Mouse (Mus musculus) E14TG2a.4 (cell line): ENCODE data around the gene Lasp1.

ENCODE experiments used
- CTCF ChIP-seq: conservative IDR thresholded peaks from 2 replicates; pipeline ENCODE4 v1.5.1; 2014; ENCODE audit warnings: low read length
- NANOG ChIP-seq: IDR thresholded peaks from 2 replicates; pipeline ENCODE4 v1.6.1; 2014; ENCODE audit warnings: borderline replicate concordance, low read length, mixed read lengths
- POU5F1 ChIP-seq: IDR thresholded peaks from 2 replicates; pipeline ENCODE4 v1.6.1; 2014; ENCODE audit warnings: low read length, borderline replicate concordance

DNA sequence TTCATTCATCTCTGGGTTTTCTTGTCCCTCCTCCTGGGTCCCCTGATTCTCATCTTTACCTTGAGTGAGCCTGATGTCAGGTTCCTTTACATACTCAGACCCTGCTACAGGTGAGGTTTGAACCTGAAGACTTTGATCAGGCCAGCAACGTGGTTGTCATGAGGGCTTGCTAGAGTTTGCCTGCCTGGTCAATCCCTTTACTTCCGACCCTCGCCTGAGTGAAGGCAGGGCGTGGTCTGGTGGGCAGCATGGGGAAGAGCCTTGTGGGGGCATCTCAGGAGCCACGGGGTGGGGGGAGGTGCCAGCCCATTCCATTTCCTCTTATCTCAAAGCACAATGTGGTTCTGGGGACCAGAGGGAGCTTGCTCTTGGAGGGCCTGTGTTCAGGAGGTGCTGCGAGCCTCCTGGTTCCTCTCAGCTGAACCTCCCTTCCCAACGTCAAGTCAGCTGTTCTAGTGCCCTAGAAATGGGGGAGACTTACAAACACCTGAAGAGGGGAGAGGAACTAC lies 38.9 kb downstream of the Lasp1 start:
- no peak for TF ChIP-seq CTCF
- TF ChIP-seq NANOG = no peak
- TF ChIP-seq POU5F1 = no peak
